Mouse (Mus musculus): ENCODE measurements around the gene Adgrd1. TPM values are rescaled to one million over a fixed set of nuclear protein-coding genes. Genes with fewer than 3 reads are reported as not detected.

The Adgrd1 gene
- polyA plus RNA-seq, 1 experiment = 0.48 TPM

GRCm38 (mm10) chr5:129244392-129244791 lies 147.8 kb downstream of the Adgrd1 start:
- Histone ChIP-seq H3K27me3 (ENCODE audit: control insufficient read depth, insufficient read depth, insufficient read length) (no peaks in the 10 kb centered on the region), H3K4me2 (ENCODE audit: low read depth) (no peak overlapping the region), H3K36me3 (ENCODE audit: control insufficient read depth, insufficient read depth) (no peaks in the 10 kb centered on the region), H3ac (ENCODE audit: control insufficient read depth, insufficient read length) (no peak overlapping the region), H3K79me2 (ENCODE audit: control insufficient read depth, insufficient read depth) (no peaks in the 10 kb centered on the region), H3K4me3 (no peak overlapping the region)
- TF ChIP-seq POLR2A (IDR thresholded peaks at IDR 0.05; ENCODE audit: insufficient read length, low read depth) = no peak

- no peak overlapping the region for H3ac ChIP-seq (ENCODE audit: control insufficient read depth, insufficient read length)
- no peaks in the 10 kb centered on the region for H3K36me3 ChIP-seq (ENCODE audit: control insufficient read depth, insufficient read depth)
- no peak overlapping the region for H3K4me3 ChIP-seq
- H3K27me3 ChIP-seq (ENCODE audit: control insufficient read depth, insufficient read depth, insufficient read length) = no peaks in the 10 kb centered on the region
- H3K4me2 ChIP-seq (ENCODE audit: low read depth) = no peak overlapping the region
- TF ChIP-seq MYOD1 (IDR thresholded peaks at IDR 0.05; ENCODE audit: control insufficient read depth in 1 of 3, insufficient read length in 2 of 3, low read depth in 2 of 3) (no peak), MYOG (IDR thresholded peaks at IDR 0.05; ENCODE audit: control insufficient read depth in 1 of 3, insufficient read depth in 1 of 3, insufficient read length in 2 of 3, low read depth in 2 of 3) (no peak), CEBPB (IDR thresholded peaks at IDR 0.05; ENCODE audit: insufficient read depth, poor library complexity, severe bottlenecking) (no peak), REST (IDR thresholded peaks at IDR 0.05; ENCODE audit: insufficient read depth, insufficient read length) (no peak), SRF (IDR thresholded peaks at IDR 0.05; ENCODE audit: control insufficient read depth, insufficient read length, low read depth) (no peak), TCF3 (IDR thresholded peaks at IDR 0.05; ENCODE audit: insufficient read length, low read depth) (no peak), POLR2A (IDR thresholded peaks at IDR 0.05; ENCODE audit: insufficient read length, low read depth) (no peak), E2F4 (IDR thresholded peaks at IDR 0.05; ENCODE audit: insufficient read depth) (no peak), TCF12 (IDR thresholded peaks at IDR 0.05; ENCODE audit: insufficient read depth, poor library complexity, severe bottlenecking) (no peak)
- no peaks in the 10 kb centered on the region for H3K79me2 ChIP-seq (ENCODE audit: control insufficient read depth, insufficient read depth)
Observed at GRCm38 (mm10) chr5:129249080-129249479, 152.5 kb downstream of the Adgrd1 start.

Other genes starting within 250 kb of the Adgrd1 start
- not detected for gene Rimbp2, start 143.3 kb upstream of the Adgrd1 start, polyA plus RNA-seq (2012; fragmentation: generic; extraction: Trizol)
- gene Stx2, start 88.2 kb upstream of the Adgrd1 start, polyA plus RNA-seq (2012; fragmentation: generic; extraction: Trizol) = 21.1 TPM
- gene Ran, start 76.7 kb upstream of the Adgrd1 start, polyA plus RNA-seq (2012; fragmentation: generic; extraction: Trizol) = 466 TPM